Mouse (Mus musculus) layer of hippocampus, postnatal 36 days (tissue): ENCODE results near the gene U2af1l4. TPM values are rescaled to one million over a fixed set of nuclear protein-coding genes. Genes with fewer than 3 reads are reported as not detected.

Source experiments
- DNase-seq, 2 experiments: peaks; one replicate each; pipeline ENCODE4 v3.0.0; 2022
- total RNA-seq, 2 experiments: library from RNA; stranded (reverse); gene quantifications; 2 replicates each; pipeline ENCODE4 v1.2.3; 2021

U2af1l4 gene
- total RNA-seq, 2 experiments from 2014 or later: 69.0 to 72.2 TPM

DNA sequence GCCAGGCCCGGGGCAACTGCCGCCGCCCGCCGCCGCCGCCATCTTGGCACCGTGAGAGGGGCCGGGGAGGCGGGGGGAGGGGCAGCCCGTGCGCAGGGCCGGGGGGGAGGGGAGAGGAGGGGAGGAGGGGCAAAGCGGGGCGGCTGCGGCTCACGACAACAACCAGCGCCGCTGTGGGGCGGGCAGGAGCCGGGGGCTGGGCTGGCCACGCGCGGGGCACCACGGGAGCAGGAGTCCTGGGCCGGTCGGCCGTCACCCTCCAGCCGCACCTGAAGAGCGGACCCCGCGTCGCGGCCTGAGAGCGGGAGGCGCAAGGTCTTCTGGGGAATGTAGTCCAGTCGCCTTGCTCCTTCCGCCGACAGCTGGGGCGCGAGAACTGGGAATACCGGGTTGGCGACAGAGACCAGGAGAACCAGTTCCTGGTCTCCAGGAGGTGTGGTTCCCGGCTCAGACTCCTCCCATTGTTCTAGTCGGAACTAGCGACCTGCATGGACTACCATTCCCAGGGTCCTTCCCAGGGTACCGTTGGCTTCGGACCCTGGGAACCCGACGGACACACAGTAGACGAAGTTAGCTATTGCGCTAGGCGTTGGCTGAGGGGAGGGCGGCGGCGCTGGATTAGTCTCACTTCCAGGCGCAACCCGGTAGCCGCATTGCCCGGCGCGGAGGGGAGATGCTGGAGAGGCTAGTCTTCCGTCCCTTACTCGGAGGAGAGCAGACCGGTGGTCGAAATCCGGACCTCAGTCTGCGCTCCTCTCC lies 25.8 kb downstream of the U2af1l4 start, which contains the start of gene Kmt2b:
Kmt2b (minus strand) TSS at position 51 of the 759 bp plus-strand sequence.
- DNase-seq: peak; percentile 96

DNA sequence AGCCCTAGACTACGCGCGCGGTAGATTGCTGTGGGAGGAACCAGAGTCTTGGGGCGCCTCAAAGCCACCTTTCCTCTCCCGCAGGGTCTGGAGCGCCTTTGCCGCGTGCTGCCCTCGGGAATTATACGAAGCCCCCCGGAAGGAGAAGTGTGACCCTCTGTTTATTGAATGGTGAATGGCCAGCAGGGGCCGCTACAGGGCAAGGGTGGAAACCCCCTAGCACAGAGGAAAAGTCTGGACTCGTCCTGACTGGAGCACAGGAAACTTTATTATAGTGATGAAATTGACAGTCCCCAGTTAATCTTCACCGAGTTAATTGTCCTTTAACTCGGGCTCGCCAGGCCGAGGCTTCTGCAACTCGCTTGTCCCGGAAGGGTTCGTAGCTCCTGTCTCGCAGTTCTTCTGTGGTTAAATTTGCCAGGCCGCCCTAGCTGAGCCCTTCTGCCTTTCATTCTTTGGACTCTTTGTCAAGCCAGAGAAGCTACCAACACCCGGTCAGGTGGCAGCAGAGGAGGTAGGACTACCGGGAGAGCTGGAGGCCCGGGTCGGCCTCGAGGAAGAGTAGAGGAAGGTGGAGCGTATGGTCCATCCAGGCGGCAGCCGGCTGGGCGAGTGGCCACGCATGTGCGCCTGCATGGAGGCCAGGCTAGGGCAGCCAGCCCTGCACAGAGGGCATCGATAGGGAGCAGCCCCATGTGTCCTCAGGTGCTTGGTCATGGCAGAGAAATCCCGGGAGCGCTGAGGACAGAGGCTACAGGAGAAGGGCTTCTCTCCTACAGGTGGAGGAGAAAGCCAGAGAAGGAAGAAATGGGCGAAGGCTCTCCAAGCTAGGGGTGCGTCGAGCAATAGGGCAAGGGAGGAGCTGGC lies 26.6 kb downstream of the U2af1l4 start:
- peak; percentile 80 for DNase-seq

DNA sequence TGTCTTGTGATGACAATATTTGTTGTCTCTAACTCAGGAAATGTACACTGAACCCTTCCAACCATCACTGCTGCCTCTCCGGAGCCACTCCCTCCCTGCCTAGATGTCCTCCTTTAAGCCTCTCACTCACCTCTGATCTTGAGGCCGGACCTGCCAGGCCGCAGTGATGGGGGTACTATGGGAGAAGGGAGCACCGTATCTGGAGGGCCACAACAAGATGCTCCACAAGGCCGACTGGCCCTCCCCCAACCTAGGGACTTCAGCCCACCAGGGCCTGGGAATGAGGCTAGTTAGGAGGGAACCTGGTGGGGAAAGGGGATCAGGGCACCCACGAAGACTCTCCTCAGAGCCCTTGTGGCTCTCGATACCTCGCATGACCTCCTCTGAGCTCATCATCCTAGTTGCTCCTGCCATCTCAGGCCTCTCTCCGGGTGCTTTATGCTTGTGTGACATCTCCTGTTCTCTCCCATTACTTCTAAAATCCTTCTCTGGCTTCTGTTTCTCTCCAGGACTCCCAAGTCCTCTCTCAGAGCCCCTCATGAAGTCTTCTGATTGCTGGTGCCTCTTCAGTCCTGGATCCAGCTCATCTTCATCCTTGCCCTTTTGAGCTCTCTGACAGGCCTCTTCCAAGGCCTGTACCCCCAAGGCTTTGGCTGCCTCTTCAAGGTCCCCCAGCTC lies 28.0 kb downstream of the U2af1l4 start:
- DNase-seq: no peak

DNA sequence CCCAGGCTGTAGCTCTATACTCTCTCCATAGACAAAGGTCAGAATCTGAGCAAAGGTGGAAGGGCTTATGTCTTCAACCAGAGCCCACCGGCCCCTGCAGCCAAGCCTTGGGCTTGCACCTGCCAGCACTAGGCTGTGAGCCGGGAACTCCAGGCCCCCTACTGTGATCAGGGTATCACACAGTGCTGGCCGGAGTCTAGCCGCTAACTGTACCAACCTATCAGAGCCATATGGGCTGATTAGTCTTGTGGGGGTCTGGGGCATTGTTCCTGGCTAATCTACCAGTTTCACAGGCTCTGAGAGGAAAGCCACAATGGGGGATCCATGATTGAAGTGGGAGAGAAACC lies 28.5 kb downstream of the U2af1l4 start:
- DNase-seq: no peak

DNA sequence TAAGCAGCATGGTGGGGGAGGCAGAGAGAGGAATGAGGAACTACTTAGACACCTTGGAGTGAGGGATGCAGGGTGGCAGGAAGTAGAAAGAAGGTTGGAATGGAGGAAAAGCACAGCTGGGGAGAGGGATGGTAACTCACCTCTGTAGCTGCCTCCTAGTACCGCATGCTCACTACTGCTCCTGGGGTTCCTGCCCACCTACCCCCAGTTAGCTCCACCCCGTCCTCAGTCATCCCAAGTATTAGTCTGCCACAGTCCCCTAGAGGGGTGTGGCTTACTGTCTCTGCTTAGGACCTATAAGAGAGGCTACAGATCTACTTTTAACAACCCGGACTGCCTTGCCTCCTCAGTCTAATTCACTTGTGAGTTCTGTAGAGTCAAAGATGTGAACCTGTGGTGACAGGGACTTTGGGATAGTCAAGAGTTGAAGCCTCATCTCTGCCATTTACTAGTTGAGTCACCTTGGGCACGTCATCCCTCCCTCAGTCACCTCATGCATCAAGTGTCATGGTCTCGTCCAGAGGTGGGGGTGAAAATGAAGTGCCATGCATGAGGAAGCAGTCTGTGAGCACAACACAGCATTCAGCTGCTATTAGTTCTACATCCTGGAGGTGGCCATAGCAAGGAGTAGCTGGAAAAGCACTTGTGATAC lies 29.8 kb downstream of the U2af1l4 start:
- DNase-seq: no peak

GRCm38 (mm10) chr7:30593579-30594509 lies 30.7 kb downstream of the U2af1l4 start:
- no peak for DNase-seq

DNA sequence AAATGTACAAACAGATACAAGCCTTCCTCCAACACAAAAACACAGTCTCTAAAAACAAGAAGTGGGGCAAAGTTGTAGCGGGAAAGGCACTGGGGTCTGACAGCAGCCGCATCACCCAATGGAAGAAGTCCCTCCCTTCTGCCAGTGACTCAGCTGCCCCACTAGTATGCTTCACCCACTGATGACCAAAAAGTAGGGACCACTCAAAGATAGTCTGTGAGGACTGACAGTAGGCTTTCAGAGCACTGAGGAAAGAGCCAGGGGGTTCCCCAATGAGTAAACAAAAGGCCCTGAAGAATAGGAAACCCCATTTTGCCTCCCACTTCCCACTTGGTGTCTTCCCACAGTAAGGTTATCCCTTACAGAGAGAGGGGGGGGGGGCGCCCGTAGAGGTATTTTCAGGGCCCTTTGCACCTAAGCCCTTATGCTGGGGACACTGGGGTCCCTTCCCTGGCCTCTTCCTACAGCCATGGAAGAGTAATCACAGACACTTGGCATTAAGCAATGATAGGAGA lies 31.5 kb downstream of the U2af1l4 start:
- DNase-seq: no peak

GRCm38 (mm10) chr7:30596093-30596492 lies 33.0 kb downstream of the U2af1l4 start:
- DNase-seq: no peak

GRCm38 (mm10) chr7:30596811-30597210 lies 33.7 kb downstream of the U2af1l4 start:
- DNase-seq: no peak

DNA sequence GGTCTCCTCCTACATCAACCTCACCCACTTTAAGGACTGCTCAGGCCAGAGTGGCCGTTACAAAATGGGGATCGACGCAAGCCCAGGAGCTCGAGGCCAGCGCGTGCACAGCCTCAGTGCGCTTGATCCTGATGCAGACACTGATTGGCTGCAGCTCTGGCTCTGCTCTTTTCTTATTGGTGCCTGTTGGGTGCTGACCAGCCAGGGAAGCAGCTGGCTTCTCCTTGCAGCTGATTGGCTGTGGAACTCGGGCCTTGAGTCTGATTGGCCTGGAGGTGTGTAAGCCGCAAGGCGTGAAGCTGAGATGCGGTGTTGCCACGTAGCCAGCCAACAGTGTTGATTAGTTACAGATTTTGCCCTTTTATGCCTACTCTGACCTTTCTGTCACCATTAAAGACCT lies 35.7 kb downstream of the U2af1l4 start, which contains the start of gene Zbtb32:
Zbtb32 (minus strand) TSS at position 124 of the 400 bp plus-strand sequence.
- DNase-seq: no peak

DNA sequence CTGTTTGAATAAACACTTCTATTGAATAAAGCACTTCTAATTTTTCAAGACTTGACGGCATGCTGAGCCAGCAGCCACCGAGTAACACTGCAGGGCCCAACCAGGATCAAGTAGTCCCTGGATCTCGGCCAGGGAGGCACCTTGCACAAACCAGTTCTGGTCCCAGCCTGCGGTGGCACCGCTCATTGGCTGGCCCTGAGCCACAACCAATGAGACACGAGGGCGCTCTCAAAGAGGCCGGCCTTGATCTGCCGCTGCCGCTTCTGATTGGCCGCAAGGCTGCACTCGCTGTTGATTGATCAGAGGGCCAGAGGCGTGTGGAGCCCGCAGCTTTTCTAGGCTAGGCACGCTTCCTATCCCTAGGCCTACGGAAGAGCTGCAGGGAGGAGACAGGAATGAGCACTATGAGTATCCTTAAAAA lies 36.8 kb downstream of the U2af1l4 start:
- DNase-seq: peak; percentile 89 to 92

GRCm38 (mm10) chr7:30600651-30601050 lies 37.5 kb downstream of the U2af1l4 start:
- DNase-seq: no peak

GRCm38 (mm10) chr7:30602583-30602982 lies 39.5 kb downstream of the U2af1l4 start:
- no peak for DNase-seq

DNA sequence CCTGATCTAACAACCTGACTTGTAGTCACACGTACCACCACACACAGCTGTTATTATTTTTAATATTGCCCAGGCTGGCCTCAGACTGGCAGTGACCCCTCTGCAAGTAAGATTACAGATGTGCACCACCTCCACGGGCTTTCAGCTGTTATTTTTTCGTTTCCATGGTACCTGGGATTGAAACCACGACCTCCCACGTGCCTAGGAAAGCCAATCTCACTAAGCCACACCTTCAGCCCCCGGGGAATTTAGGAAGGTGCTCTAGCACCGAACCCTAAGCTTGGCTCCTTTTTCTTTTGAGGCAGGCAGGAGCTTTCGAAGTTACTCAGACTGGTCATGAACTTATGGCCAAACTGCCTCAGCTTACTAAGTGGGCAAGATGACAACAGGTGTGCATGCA lies 41.3 kb downstream of the U2af1l4 start:
- no peak for DNase-seq

DNA sequence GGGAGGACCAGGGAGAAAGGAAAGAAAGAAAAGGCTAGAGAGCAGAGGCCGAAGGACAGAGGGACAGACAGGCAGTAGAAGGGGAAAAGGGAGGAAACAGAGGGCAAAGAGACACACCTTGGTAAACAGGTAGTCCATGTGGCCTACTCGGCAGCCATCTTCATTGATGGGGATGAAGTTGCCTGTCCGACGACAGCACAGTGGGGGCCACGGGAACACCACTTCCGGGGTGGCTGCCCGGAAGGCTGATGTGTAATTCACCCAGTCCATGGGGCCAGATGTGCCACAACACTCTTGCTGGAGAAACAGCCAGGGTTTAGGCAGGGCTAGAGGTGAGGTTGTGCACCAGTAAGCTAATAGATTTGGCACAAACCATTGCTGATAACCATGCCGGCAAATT lies 41.8 kb downstream of the U2af1l4 start:
- no peak for DNase-seq

- no peak for DNase-seq
Observed at GRCm38 (mm10) chr7:30607706-30608309, 44.7 kb downstream of the U2af1l4 start.

DNA sequence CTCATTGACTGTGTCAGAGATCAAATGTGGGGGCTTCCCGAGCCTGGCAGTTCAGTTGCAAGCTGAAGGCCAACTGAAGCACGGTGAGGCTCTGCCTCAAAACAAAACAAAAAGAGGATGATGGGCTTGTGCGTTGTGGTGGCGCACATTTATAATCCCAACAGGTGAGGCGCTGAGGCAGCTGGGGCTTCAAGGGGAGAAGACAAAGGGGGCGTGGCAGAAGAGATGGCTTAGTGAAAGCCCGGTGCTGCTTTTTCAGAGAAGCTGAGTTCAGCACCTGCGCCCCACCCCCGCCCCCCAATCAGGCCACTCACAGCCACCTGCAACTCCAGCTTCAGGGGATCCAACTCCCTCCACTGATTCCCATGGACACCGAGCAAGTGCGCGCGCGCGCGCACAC lies 45.4 kb downstream of the U2af1l4 start:
- DNase-seq: no peak

DNA sequence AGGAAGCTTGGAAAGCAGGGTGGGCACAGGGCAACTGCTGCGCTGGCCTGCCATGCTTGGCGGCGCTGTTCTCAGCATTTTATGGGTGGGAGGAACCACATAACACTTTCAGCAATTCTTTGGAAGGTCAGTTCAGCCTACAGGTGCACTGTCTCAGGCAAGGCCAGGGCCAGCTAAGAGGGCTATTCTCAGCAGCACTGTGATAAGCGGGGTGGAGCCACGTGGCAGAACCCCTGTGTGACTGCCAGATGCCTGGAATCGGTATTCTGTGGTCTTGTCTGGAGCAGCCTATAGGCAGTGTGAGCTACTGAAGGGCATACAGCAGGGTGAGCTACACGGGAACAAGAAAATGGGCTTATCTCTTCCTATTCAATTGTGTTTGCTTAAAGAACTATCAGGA lies 46.9 kb downstream of the U2af1l4 start:
- DNase-seq: no peak

- DNase-seq: no peak
Observed at GRCm38 (mm10) chr7:30612654-30613402, 49.7 kb downstream of the U2af1l4 start, which contains the start of gene Upk1a. Upk1a (minus strand) TSS chr7:30612847.
